In the genomic region with DNA sequence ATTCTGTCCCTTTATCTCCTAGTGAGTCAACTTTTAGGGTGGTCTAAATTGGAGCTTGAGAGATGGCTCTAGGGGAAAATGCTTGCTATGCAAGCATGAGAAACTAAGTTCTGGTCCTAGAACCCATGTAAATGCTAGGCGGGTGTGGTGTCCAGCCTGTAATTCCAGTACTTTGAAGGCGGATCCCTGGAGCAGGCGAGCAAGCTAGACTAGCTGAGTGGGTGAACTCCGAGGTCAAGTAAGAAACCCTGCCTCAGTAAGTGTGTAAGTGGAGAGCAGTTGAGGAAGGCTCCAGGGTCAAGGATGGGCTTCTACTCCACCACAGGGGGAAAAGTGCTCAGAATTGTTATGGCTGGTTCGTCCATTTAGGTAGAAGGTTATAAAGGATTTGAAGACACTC, we compare ENCODE assay signal across 26 mouse cellular contexts. TPM values are rescaled to one million over a fixed set of nuclear protein-coding genes. Genes with fewer than 3 reads are reported as not detected.
DNase-seq lines count a peak whose midpoint lies in the region; ATAC-seq and TF ChIP-seq lines count a peak whose summit lies in the region.
"Had no signal": no experiment of that assay in that cellular context is flagged by ENCODE, and none has a peak within 500 bp of the region (broad histone marks: within the 10 kb centered on the region; RNA-seq: fewer than 3 reads in every experiment).

No protein-coding gene starts in this region.

- no peak overlapping the region for H3K9ac ChIP-seq in hindbrain, embryonic 12.5 days
- H3K9ac ChIP-seq in ES-E14 (ENCODE audit: insufficient read depth, low read depth, low read length, poor library complexity, severe bottlenecking), result no peak overlapping the region; the same call in 1 of the 2 replicates
- no peak overlapping the region for H3K9ac ChIP-seq in stomach, embryonic 15.5 days
- H3K9ac ChIP-seq: limb, embryonic 13.5 days had no signal

- peaks cover 34% of the 10 kb centered on the region for H3K4me1 ChIP-seq in hindbrain, embryonic 10.5 days (replicated peaks)
- peaks cover 14% of the 10 kb centered on the region for H3K4me1 ChIP-seq in hindbrain, embryonic 12.5 days
- H3K4me1 ChIP-seq in E14TG2a.4 (replicated peaks; ENCODE audit: low read depth, low read length) (peaks cover 87% of the 10 kb centered on the region), ES-E14 (ENCODE audit: control insufficient read depth in 2 of 2, insufficient read depth in 2 of 2, low read length in 2 of 2, poor library complexity in 1 of 2) (peaks cover 18 to 22% of the 10 kb centered on the region in 2 experiments)
- H3K4me1 ChIP-seq in stomach, embryonic 15.5 days, result 0 out of 2 replicates have a peak, but pooled peaks cover 11% of the 10 kb centered on the region

- no peak for ATAC-seq in hindbrain, embryonic 12.5 days (ENCODE audit: low FRiP score)
- no peak for ATAC-seq in stomach, embryonic 15.5 days (ENCODE audit: insufficient read depth, low FRiP score, low read depth)
- ATAC-seq: forebrain, embryonic 16.5 days; intestine, postnatal 0 days had no signal

- no peak overlapping the region for H3K4me3 ChIP-seq in hindbrain, embryonic 10.5 days
- no peak overlapping the region for H3K4me3 ChIP-seq in hindbrain, embryonic 12.5 days
- H3K4me3 ChIP-seq in E14TG2a.4 (replicated peaks; ENCODE audit: low read length), result peak overlapping the region; percentile 71
- peak overlapping the region; percentile 33 to 49 for H3K4me3 ChIP-seq in ES-E14 (ENCODE audit: insufficient read depth in 1 of 2, low read depth in 1 of 2, low read length in 2 of 2, poor library complexity in 1 of 2, severe bottlenecking in 1 of 2)
- H3K4me3 ChIP-seq in stomach, embryonic 15.5 days (replicated peaks), result no peak overlapping the region
- H3K4me3 ChIP-seq: forebrain, embryonic 10.5 days; layer of hippocampus, adult 2 months; limb, embryonic 13.5 days had no signal

- DNase-seq in hindbrain, embryonic 10.5 days (ENCODE audit: low spot score), result no peak
- peak; percentile 36 for DNase-seq in ES-E14 (ENCODE audit: low read depth, low spot score)
- DNase-seq in spleen, postnatal 4 days (ENCODE audit: low spot score in 2 of 2), result no peak
- DNase-seq in layer of hippocampus, adult 9-11 months, result no peak
- DNase-seq: adrenal gland, postnatal 36 days; cerebellum, adult 9-11 months; gastrocnemius, postnatal 25 days; kidney, postnatal 25 days; layer of hippocampus, postnatal 36 days; right cerebral cortex, adult 18-20 months; right cerebral cortex, postnatal 4 days had no signal

- TF ChIP-seq CTCF in E14TG2a.4 (conservative IDR thresholded peaks at IDR 0.05; ENCODE audit: low read length), result no peak

- H3K4me2 ChIP-seq in hindbrain, embryonic 12.5 days (replicated peaks), result no peak overlapping the region
- H3K4me2 ChIP-seq in stomach, embryonic 15.5 days, result no peak overlapping the region
- H3K4me2 ChIP-seq: limb, embryonic 13.5 days; midbrain, embryonic 11.5 days had no signal

- H3K27me3 ChIP-seq in hindbrain, embryonic 10.5 days (ENCODE audit: insufficient read depth, poor library complexity, severe bottlenecking), result no peaks in the 10 kb centered on the region
- H3K27me3 ChIP-seq in hindbrain, embryonic 12.5 days, result no peaks in the 10 kb centered on the region
- no peaks in the 10 kb centered on the region for H3K27me3 ChIP-seq in E14TG2a.4 (ENCODE audit: insufficient read depth, low read length)
- no peaks in the 10 kb centered on the region for H3K27me3 ChIP-seq in stomach, embryonic 15.5 days (replicated peaks)
- H3K27me3 ChIP-seq: limb, embryonic 13.5 days had no signal

- in situ Hi-C loops in ES-E14 (cut with MboI; ENCODE audit: low sequenced_read_pairs in 2 of 2, unreplicated experiment in 2 of 2), result no loop called here

- no peaks in the 10 kb centered on the region for H3K9me3 ChIP-seq in hindbrain, embryonic 10.5 days
- no peaks in the 10 kb centered on the region for H3K9me3 ChIP-seq in hindbrain, embryonic 12.5 days (replicated peaks)
- H3K9me3 ChIP-seq in E14TG2a.4 (ENCODE audit: low read length), result no peaks in the 10 kb centered on the region
- H3K9me3 ChIP-seq in ES-E14 (ENCODE audit: control insufficient read depth, insufficient read depth, low read depth, low read length), result no peaks in the 10 kb centered on the region
- no peaks in the 10 kb centered on the region for H3K9me3 ChIP-seq in stomach, embryonic 15.5 days
- H3K9me3 ChIP-seq: forebrain, embryonic 10.5 days; limb, embryonic 13.5 days had no signal

- H3K36me3 ChIP-seq in hindbrain, embryonic 10.5 days, result no peaks in the 10 kb centered on the region
- H3K36me3 ChIP-seq in hindbrain, embryonic 12.5 days, result no peaks in the 10 kb centered on the region
- H3K36me3 ChIP-seq in E14TG2a.4 (ENCODE audit: insufficient read depth, low read length) (peaks cover 40% of the 10 kb centered on the region), ES-E14 (ENCODE audit: control insufficient read depth, insufficient read depth, low read length, poor library complexity, severe bottlenecking) (peaks cover 11% of the 10 kb centered on the region)
- no peaks in the 10 kb centered on the region for H3K36me3 ChIP-seq in stomach, embryonic 15.5 days
- H3K36me3 ChIP-seq: forebrain, embryonic 10.5 days had no signal

- peak overlapping the region; percentile 4; the same call in 1 of the 2 replicates for H3K27ac ChIP-seq in hindbrain, embryonic 10.5 days
- H3K27ac ChIP-seq in hindbrain, embryonic 12.5 days, result no peak overlapping the region
- H3K27ac ChIP-seq in ES-E14 (ENCODE audit: insufficient read depth, low read depth, low read length, poor library complexity, severe bottlenecking), result peak overlapping the region; percentile 93
- H3K27ac ChIP-seq in stomach, embryonic 15.5 days, result 0 out of 2 replicates have a peak overlapping the region, but pooled peaks have one; percentile 53
- H3K27ac ChIP-seq: forebrain, embryonic 10.5 days; layer of hippocampus, adult 2 months; limb, embryonic 13.5 days; macrophage had no signal

- WGBS in hindbrain, embryonic 10.5 days, result 59% methylated on average over 5 of the region's 5 CpGs
- WGBS in hindbrain, embryonic 12.5 days, result 63% methylated on average over 5 of the region's 5 CpGs
- WGBS in stomach, embryonic 15.5 days, result 69% methylated on average over 5 of the region's 5 CpGs

TF ChIP-seq in ES-E14, 5 proteins besides CTCF, POLR2A, EP300 and RAD21:
- no peak for TF ChIP-seq ZNF384 (IDR thresholded peaks at IDR 0.05; ENCODE audit: low read depth, low read length)
TF ChIP-seq in ES-E14: peak in this region for 0.

RNA-seq across cellular contexts. Expression of a gene that starts 25.3 kb away (rescaled TPM):
- 1.7 and 2.3 TPM in 2 replicates for polyA plus RNA-seq in hindbrain, embryonic 10.5 days (2016; fragmentation: Nextera tagmentation; extraction: Ambion mirVana)
- 3.6 and 4.3 TPM in 2 replicates for polyA plus RNA-seq in hindbrain, embryonic 12.5 days (2016; fragmentation: Nextera tagmentation; extraction: Ambion mirVana)
- 29.9 and 39.2 TPM in 2 replicates for total RNA-seq in ES-E14 (2012; rRNA removed)
- 6.1 and 6.5 TPM in 2 replicates for polyA plus RNA-seq in stomach, embryonic 15.5 days (2015; fragmentation: Nextera tagmentation; extraction: Ambion mirVana)

RNA-seq across cellular contexts. Expression of a gene that starts 43.7 kb away (rescaled TPM):
- polyA plus RNA-seq in hindbrain, embryonic 10.5 days (2016; fragmentation: Nextera tagmentation; extraction: Ambion mirVana), result 215 and 226 TPM in 2 replicates
- polyA plus RNA-seq in hindbrain, embryonic 12.5 days (2016; fragmentation: Nextera tagmentation; extraction: Ambion mirVana), result 226 and 235 TPM in 2 replicates
- 86.4 and 102 TPM in 2 replicates for total RNA-seq in ES-E14 (2012; rRNA removed)
- polyA plus RNA-seq in stomach, embryonic 15.5 days (2015; fragmentation: Nextera tagmentation; extraction: Ambion mirVana), result 199 and 207 TPM in 2 replicates

RNA-seq across cellular contexts. Expression of a gene that starts 53.9 kb away (rescaled TPM):
- 0.08 TPM in 1 of 2 replicates, not detected in the other for polyA plus RNA-seq in hindbrain, embryonic 10.5 days (2016; fragmentation: Nextera tagmentation; extraction: Ambion mirVana)
- polyA plus RNA-seq in hindbrain, embryonic 12.5 days (2016; fragmentation: Nextera tagmentation; extraction: Ambion mirVana), result 0.48 TPM in 1 of 2 replicates, not detected in the other
- total RNA-seq in ES-E14 (2012; rRNA removed), result 0.26 and 0.49 TPM in 2 replicates
- polyA plus RNA-seq in stomach, embryonic 15.5 days (2015; fragmentation: Nextera tagmentation; extraction: Ambion mirVana), result 0.44 TPM in 1 of 2 replicates, not detected in the other
- total RNA-seq: adrenal gland, postnatal 36 days; common myeloid progenitor, adult 5-6 weeks; layer of hippocampus, adult 2 months; layer of hippocampus, postnatal 36 days; left cerebral cortex, postnatal 14 days; midbrain, postnatal 0 days had no signal
- polyA plus RNA-seq: forebrain, embryonic 10.5 days; forebrain, embryonic 16.5 days; heart, postnatal 0 days; intestine, postnatal 0 days; kidney, embryonic 14.5 days; macrophage; midbrain, postnatal 0 days had no signal

Comparison
In these comparisons a context has a peak if more than half of its experiments do, and no peak if none do; other contexts are left out.
1. H3K4me3 ChIP-seq: peak in E14TG2a.4 (single experiment) and ES-E14 (2 of 2); none in hindbrain, embryonic 10.5 days (single experiment), hindbrain, embryonic 12.5 days (single experiment) and stomach, embryonic 15.5 days (single experiment).